Mouse (Mus musculus): ENCODE results near the gene Celf6. TPM values are rescaled to one million over a fixed set of nuclear protein-coding genes. Genes with fewer than 3 reads are reported as not detected.
A peak's percentile ranks its signal among the peaks of the same experiment; 100 is the strongest.

Celf6 gene
- polyA plus RNA-seq, 1 experiment from 2014 or later: 1.0 TPM

- Histone ChIP-seq H3K9me3 (no peaks in the 10 kb centered on the region), H3K36me3 (no peaks in the 10 kb centered on the region), H3K9ac (no peak overlapping the region), H3K4me2 (replicated peaks) (no peak overlapping the region), H3K4me1 (no peaks in the 10 kb centered on the region), H3K27me3 (no peaks in the 10 kb centered on the region), H3K27ac (no peak overlapping the region), H3K4me3 (no peak overlapping the region)
- 67% methylated on average over 5 of the region's 5 CpGs for WGBS
- ATAC-seq (ENCODE audit: insufficient number of reproducible peaks, insufficient read depth, low FRiP score, low TSS enrichment): no peak
Observed at GRCm38 (mm10) chr9:59588252-59588651, 10.5 kb downstream of the Celf6 start.

DNA sequence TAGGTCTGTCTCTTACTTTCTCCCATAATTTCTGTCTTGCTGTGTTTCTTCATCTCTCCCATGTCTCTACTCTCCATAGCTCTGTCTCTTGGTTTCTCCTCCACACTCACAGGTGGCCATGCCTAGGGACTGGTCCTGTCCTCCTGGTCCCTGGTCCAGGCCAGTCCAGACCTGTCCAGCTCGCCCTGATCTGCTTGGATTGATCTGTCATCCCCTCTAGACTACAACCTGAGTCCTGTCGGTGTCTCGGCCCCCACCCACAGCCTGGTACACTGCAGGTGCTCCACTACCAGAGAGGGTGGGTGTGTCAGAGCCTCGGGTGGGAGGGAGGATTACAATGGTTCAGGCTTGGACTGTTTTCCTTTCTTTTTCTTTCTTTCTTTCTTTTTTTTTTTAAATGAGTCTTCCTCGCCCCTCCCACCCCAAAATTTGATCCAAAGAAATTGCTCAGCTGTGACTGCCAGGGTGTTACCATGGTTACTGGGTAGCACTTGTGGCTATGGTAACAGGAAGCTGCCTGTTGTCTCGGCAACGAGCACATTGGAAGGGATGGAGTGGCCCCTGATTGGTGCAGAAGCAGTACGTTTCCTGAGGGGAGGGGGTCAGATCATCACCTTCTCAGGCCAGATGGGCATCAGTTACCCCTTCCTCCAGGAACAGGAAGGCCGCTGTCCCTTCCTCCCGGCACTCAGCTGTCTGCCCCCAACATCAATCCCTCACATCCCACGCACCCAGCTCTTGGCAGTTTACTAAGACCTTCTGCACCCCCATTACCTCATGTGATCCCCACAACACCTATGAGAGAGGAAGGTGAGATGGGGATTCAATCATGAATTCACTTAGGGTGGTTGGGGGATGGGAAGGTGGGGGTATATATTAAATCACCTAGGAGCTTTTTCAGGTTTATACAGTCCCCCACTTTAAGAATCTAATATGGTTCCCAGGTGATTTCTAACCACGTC lies 11.3 kb downstream of the Celf6 start:
- no peak overlapping the region for H3K27ac ChIP-seq
- no peak overlapping the region for H3K4me3 ChIP-seq
- no peaks in the 10 kb centered on the region for H3K27me3 ChIP-seq
- no peaks in the 10 kb centered on the region for H3K36me3 ChIP-seq
- 48% methylated on average over 12 of the region's 12 CpGs for WGBS
- no peaks in the 10 kb centered on the region for H3K4me1 ChIP-seq
- H3K4me2 ChIP-seq (replicated peaks): no peak overlapping the region
- ATAC-seq (ENCODE audit: insufficient number of reproducible peaks, insufficient read depth, low FRiP score, low TSS enrichment): 0 out of 2 replicates have a peak, but pooled peaks have one; percentile 42
- H3K9ac ChIP-seq: no peak overlapping the region
- H3K9me3 ChIP-seq: no peaks in the 10 kb centered on the region

DNA sequence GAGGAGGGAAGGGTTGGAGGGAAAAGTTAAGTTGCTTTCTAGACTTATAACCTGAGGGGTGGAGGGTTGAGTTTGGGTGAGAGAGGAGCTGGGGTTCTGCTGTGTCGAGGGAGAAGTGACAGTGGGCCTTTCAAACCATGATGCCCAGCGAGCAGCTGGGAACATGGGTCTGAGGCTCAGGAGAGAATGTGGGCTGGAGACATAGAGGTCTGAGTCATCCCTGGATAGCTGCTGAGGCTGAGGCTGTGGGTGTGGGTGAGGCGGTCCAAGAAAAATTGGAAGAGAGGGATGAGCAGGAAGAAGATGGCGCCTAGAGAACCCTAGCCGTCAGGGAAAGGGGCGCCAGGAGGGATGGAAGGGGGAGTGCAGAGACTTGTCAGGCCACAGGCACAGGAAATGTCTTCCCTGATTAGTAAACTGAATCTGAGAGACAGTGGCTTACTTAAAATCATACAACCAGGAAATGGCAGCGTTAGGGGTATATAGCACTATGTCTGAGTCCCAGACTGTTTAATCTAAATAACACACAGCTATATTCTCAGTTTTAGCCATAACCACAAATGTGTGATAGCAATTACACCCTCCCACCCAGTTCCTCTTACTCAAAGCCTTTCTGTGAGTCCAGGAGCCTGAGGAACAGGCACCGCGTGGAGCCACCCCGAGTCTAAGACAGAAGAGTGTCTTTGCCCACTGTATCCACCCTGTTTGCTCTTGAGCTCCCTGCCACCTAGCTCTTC lies 12.2 kb downstream of the Celf6 start:
- Histone ChIP-seq H3K4me3 (no peak overlapping the region), H3K9me3 (no peaks in the 10 kb centered on the region), H3K4me1 (no peaks in the 10 kb centered on the region), H3K27me3 (no peaks in the 10 kb centered on the region), H3K9ac (no peak overlapping the region), H3K4me2 (replicated peaks) (no peak overlapping the region), H3K36me3 (no peaks in the 10 kb centered on the region), H3K27ac (no peak overlapping the region)
- ATAC-seq (ENCODE audit: insufficient number of reproducible peaks, insufficient read depth, low FRiP score, low TSS enrichment): no peak
- WGBS: 84% methylated on average over 10 of the region's 10 CpGs

DNA sequence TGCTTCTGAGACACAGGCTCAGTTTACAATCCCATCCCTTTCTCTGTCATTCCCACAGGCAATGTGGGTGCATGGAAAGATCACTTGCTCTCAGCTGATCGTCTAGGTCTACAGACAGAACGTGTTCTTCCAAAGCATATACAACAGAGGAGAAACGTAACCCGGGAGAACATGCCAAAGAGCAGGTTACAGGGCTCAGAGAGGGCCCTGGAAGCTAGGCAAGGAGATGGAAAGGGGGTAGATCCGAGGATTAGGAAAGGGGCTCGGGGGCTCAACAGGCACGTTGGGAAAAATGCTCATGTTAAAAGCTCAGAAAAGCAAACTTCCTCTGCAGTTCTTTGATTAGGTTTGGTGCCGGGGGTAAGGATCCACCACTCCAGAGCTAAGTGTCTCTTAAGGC lies 23.9 kb downstream of the Celf6 start:
- WGBS: 79% methylated on average over 8 of the region's 8 CpGs
- Histone ChIP-seq H3K4me2 (replicated peaks) (no peak overlapping the region), H3K36me3 (no peaks in the 10 kb centered on the region), H3K27me3 (peaks cover 27% of the 10 kb centered on the region), H3K4me3 (no peak overlapping the region), H3K9me3 (no peaks in the 10 kb centered on the region), H3K9ac (no peak overlapping the region), H3K4me1 (no peaks in the 10 kb centered on the region), H3K27ac (no peak overlapping the region)
- ATAC-seq (ENCODE audit: insufficient number of reproducible peaks, insufficient read depth, low FRiP score, low TSS enrichment): no peak

DNA sequence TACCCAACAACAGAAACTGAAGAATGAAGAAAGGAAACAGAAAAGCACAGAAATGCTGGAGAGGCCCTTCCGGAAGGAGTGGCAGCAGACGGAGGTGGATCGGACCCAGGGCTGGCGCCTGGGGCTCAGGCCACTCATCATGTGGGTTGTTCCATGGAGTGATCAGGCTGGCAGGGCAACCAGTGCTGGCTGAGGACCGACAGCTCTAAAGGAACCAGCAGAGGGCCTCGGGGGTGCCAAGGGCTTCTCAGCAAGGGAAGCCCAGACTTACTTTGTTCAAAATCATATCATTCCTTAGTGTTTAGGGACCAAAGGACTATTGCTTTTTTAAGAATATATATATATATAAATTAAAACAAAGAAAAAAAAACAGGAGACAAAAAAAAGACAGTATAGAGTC lies 28.2 kb downstream of the Celf6 start:
- Histone ChIP-seq H3K27ac (no peak overlapping the region), H3K27me3 (peaks cover 27% of the 10 kb centered on the region), H3K4me2 (replicated peaks) (no peak overlapping the region), H3K9me3 (no peaks in the 10 kb centered on the region), H3K4me3 (no peak overlapping the region), H3K9ac (no peak overlapping the region), H3K4me1 (no peaks in the 10 kb centered on the region), H3K36me3 (no peaks in the 10 kb centered on the region)
- 54% methylated on average over 6 of the region's 6 CpGs for WGBS
- ATAC-seq (ENCODE audit: insufficient number of reproducible peaks, insufficient read depth, low FRiP score, low TSS enrichment): no peak

DNA sequence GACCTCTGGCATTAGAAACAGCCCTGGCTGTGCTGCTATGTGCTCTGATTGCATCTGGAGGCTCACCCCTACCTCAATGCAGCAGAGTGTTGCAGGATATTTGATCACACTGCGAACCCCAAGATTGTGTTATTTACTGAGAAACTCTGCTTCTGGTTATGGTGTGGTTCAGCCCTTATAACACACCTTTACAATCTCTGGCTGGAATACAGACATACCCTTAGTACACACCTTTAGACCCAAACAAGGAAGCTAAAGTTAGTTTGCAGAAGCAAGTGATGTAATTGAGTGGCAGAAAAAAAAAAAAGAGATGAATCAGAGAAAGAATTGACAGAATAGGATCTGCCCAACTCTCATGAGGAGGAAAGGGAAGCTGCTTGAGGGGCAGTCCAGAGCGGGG lies 33.2 kb downstream of the Celf6 start:
- Histone ChIP-seq H3K4me2 (replicated peaks) (no peak overlapping the region), H3K4me3 (no peak overlapping the region), H3K27ac (no peak overlapping the region), H3K4me1 (no peaks in the 10 kb centered on the region), H3K9me3 (no peaks in the 10 kb centered on the region), H3K36me3 (no peaks in the 10 kb centered on the region), H3K27me3 (no peaks in the 10 kb centered on the region), H3K9ac (no peak overlapping the region)
- WGBS: 83% methylated on average over 2 of the region's 2 CpGs
- ATAC-seq (ENCODE audit: insufficient number of reproducible peaks, insufficient read depth, low FRiP score, low TSS enrichment): no peak

- H3K9me3 ChIP-seq: no peaks in the 10 kb centered on the region
Observed at GRCm38 (mm10) chr9:59615797-59616196, 38.1 kb downstream of the Celf6 start.

DNA sequence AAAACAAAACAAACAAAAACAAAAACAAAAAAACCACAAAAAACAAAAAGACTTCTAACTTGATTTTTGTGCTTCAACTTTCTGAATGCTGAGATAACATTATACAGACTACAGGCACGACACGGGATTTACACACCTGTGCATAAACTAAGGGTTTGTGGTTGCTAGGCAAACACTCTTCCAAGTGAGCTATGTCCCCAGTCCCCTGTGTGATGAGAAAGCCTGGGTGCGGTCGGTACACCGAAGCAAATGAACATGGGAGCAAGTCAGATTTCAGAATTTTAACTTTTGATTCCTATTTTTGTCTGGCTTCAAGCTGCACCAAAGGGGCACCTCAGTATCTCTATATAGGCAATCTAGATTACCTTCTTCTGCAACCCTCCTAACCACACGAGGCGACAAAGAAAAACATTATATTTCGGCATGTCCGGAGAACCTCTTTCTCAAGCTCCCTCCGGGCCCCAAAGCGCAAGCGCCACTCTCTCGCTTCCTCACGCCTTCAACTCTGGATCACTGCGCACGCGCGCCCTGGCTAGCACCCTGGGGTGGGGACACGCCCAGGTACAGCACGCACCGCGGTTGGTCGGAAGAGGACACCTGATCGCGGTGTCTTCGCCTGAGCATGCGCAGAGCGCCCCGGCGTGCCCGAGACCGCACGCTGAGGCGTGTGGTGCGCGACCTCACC lies 39.0 kb downstream of the Celf6 start, which contains the start of gene Parp6:
Gene Parp6, plus strand, starts transcription at position 663 of the 685 bp plus-strand sequence.
- WGBS: 2% methylated on average over 34 of the region's 36 CpGs

More at GRCm38 (mm10) chr9:59615797-59616196, 38.1 kb downstream of the Celf6 start:
- Histone ChIP-seq H3K4me1 (peaks cover 12% of the 10 kb centered on the region; the same call in 1 of the 2 replicates), H3K4me3 (no peak overlapping the region), H3K9ac (no peak overlapping the region), H3K4me2 (replicated peaks) (no peak overlapping the region), H3K27ac (no peak overlapping the region), H3K27me3 (no peaks in the 10 kb centered on the region), H3K36me3 (no peaks in the 10 kb centered on the region)
- WGBS: 75% methylated on average over 2 of the region's 2 CpGs
- ATAC-seq (ENCODE audit: insufficient number of reproducible peaks, insufficient read depth, low FRiP score, low TSS enrichment): no peak

DNA sequence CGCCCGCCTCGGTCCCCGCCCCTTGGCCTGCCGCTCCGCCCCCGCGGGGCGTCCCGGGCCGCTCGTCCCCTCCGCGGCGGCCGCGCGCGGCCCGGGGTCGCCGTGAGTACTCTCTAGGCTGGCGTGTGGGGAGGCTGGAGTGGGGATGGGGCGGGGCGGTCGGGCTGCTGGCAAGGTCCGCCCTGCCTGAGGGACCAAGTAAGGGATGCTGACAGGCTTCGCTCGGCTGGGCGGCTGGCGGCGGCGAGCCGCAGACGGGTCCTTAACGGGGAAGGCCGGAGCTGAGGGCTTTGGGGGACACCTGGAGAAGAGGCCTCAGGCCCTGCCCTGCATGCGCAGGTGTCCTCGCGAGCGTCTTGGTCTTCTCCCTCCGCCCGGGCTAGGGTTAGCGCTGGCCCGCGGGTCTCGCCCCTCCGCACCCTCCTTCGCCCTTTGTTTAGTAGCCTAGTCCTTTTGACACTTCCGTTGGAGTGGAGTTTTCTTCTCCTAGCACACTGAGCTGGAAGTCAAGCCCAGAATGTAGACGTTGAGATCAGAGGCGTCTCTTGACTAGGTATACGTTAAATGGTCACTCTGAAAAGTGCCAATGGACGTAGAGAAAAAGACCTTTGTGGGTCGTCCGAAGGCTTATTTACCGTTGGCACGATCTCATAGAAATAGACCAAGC lies 39.7 kb downstream of the Celf6 start:
- peak overlapping the region; percentile 65 for H3K4me2 ChIP-seq (replicated peaks)
- under 1% methylated on average over 58 of the region's 58 CpGs for WGBS
- H3K27me3 ChIP-seq: no peaks in the 10 kb centered on the region
- H3K9ac ChIP-seq: peak overlapping the region; percentile 90
- peak overlapping the region; percentile 93 for H3K27ac ChIP-seq
- peak overlapping the region; percentile 88 for H3K4me3 ChIP-seq
- H3K4me1 ChIP-seq: peaks cover 12% of the 10 kb centered on the region; the same call in 1 of the 2 replicates
- no peak; the same call in 1 of the 2 replicates for ATAC-seq (ENCODE audit: insufficient number of reproducible peaks, insufficient read depth, low FRiP score, low TSS enrichment)
- peaks cover 7% of the 10 kb centered on the region for H3K36me3 ChIP-seq
- H3K9me3 ChIP-seq: no peaks in the 10 kb centered on the region

More for the DNA sequence above, 39.0 kb downstream of the Celf6 start, which contains the start of gene Parp6:
- peak within 1 kb of the TSS; percentile 90 for H3K9ac ChIP-seq
- peak within 1 kb of the TSS; percentile 93 for H3K27ac ChIP-seq
- H3K27me3 ChIP-seq: no peaks in the 10 kb centered on the region
- H3K36me3 ChIP-seq: 0 out of 2 replicates have a peak, but pooled peaks cover 3% of the 10 kb centered on the region
- peak within 1 kb of the TSS; percentile 88 for H3K4me3 ChIP-seq
- H3K9me3 ChIP-seq: no peaks in the 10 kb centered on the region
- H3K4me1 ChIP-seq: peaks cover 12% of the 10 kb centered on the region; the same call in 1 of the 2 replicates
- peak within 1 kb of the TSS; percentile 65 for H3K4me2 ChIP-seq (replicated peaks)
- ATAC-seq (ENCODE audit: insufficient number of reproducible peaks, insufficient read depth, low FRiP score, low TSS enrichment): peak; percentile 99

- ATAC-seq (ENCODE audit: insufficient number of reproducible peaks, insufficient read depth, low FRiP score, low TSS enrichment): no peak
- Histone ChIP-seq H3K27ac (0 out of 2 replicates have a peak overlapping the region, but pooled peaks have one; percentile 30), H3K27me3 (no peaks in the 10 kb centered on the region), H3K4me1 (no peaks in the 10 kb centered on the region), H3K9ac (no peak overlapping the region), H3K4me2 (replicated peaks) (no peak overlapping the region), H3K36me3 (peaks cover 60% of the 10 kb centered on the region), H3K4me3 (no peak overlapping the region), H3K9me3 (no peaks in the 10 kb centered on the region)
- WGBS: 81% methylated on average over 1 of the region's 1 CpGs
Observed at GRCm38 (mm10) chr9:59638372-59638771, 60.7 kb downstream of the Celf6 start.

DNA sequence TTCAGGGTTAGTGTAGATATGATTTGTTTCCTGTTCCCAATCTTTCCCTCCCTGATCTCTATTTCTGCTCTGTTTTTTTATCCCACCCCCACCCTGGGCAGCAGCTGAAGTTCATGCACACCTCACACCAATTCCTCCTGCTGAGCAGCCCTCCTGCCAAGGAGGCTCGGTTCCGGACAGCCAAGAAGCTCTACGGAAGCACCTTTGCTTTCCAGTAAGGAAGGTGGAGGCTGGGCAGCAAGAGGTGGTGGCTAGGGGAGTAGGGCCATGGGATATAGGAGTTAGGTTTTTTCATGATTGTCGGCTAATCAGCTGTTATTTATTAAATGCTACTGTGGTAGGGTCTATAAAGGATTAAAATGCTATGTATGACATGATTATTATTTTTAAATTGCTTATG lies 62.2 kb downstream of the Celf6 start:
- no peaks in the 10 kb centered on the region for H3K27me3 ChIP-seq
- H3K27ac ChIP-seq: no peak overlapping the region
- no peak for ATAC-seq (ENCODE audit: insufficient number of reproducible peaks, insufficient read depth, low FRiP score, low TSS enrichment)
- no peak overlapping the region for H3K4me3 ChIP-seq
- peaks cover 49% of the 10 kb centered on the region for H3K36me3 ChIP-seq
- no peak overlapping the region for H3K9ac ChIP-seq
- no peaks in the 10 kb centered on the region for H3K9me3 ChIP-seq
- H3K4me2 ChIP-seq (replicated peaks): no peak overlapping the region
- WGBS: 91% methylated on average over 4 of the region's 4 CpGs
- no peaks in the 10 kb centered on the region for H3K4me1 ChIP-seq
